Mouse (Mus musculus): ENCODE results near the gene Cyp4a31.
A peak's percentile ranks its signal among the peaks of the same experiment; 100 is the strongest.

DNA sequence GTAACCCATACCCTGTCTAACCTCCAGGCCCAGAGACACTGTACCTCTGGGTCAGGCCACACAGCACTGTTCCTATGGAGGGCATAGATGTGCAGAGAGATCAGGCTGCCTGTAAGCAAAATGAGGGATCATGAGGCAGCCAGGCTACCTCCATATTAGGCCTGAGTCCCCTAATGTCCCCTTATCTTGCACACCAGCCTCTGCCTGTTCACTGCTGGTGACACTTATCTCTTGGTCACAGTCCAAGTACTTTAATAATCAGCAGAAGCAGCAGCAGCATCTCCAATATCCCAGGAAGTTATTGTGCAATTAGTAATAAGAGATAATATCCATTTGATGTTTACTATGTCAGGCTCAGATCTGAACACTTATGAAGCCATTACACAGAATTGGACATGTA is 19.6 kb downstream of the Cyp4a31 start:
- TF ChIP-seq CTCF (IDR thresholded peaks at IDR 0.05; ENCODE audit: low read depth): no peak
- peak; percentile 92 for TF ChIP-seq EP300 (IDR thresholded peaks at IDR 0.05; ENCODE audit: low read depth)
